Mouse (Mus musculus) CH12.LX (cell line): ENCODE results near the gene Msx1. TPM values are rescaled to one million over a fixed set of nuclear protein-coding genes. Genes with fewer than 3 reads are reported as not detected.

Source experiments
- DNase-seq: peaks from one replicate; pipeline ENCODE4 v3.0.0-alpha.2; 2013; ENCODE audit errors: extremely low read depth
- H3K27ac ChIP-seq: 2 replicates; pipeline ENCODE4 v1.5.1; 2012; ENCODE audit warnings: low read depth, mild to moderate bottlenecking, control low read depth, moderate library complexity; ENCODE audit not compliant: insufficient read depth
- H3K27me3 ChIP-seq: replicated peaks from 2 replicates; pipeline ENCODE3; 2012; ENCODE audit warnings: inconsistent platforms
- H3K36me3 ChIP-seq, 2 experiments: replicated peaks in 1 of 2; 2 replicates each; pipeline versions ENCODE3 to v1.6.1; 2012; ENCODE audit warnings: inconsistent platforms in 1 of 2, low read length in 1 of 2, mild to moderate bottlenecking in 1 of 2, mixed read lengths in 1 of 2, moderate library complexity in 1 of 2; ENCODE audit not compliant: control insufficient read depth in 1 of 2, insufficient read depth in 1 of 2
- H3K4me1 ChIP-seq, 2 experiments: 2 replicates each; pipeline ENCODE4 v1.6.1; 2012; ENCODE audit warnings: inconsistent platforms in 1 of 2, moderate library complexity in 1 of 2; ENCODE audit not compliant: insufficient read depth in 2 of 2, control insufficient read depth in 1 of 2
- H3K4me2 ChIP-seq: 2 replicates; pipeline ENCODE4 v1.6.1; 2012; ENCODE audit warnings: low read depth, mild to moderate bottlenecking, control low read depth; ENCODE audit not compliant: poor library complexity, insufficient read depth, severe bottlenecking
- H3K4me3 ChIP-seq, 3 experiments: fragments of 150-350 bp in 1 of 3; sonication (generic) in 1 of 3; replicated peaks in 1 of 3; 2 replicates each; pipeline versions ENCODE3 to v1.5.1; 2011 to 2012; ENCODE audit warnings: low read depth in 2 of 3, low read length in 2 of 3, mild to moderate bottlenecking in 2 of 3, moderate library complexity in 2 of 3, control low read depth in 1 of 3, improper control_type of control experiment in 1 of 3, inconsistent platforms in 1 of 3, mixed read lengths in 1 of 3; ENCODE audit not compliant: poor library complexity in 1 of 3
- H3K79me2 ChIP-seq: replicated peaks from 2 replicates; pipeline ENCODE4 v1.6.1; 2012; ENCODE audit warnings: mild to moderate bottlenecking, moderate library complexity; ENCODE audit not compliant: control insufficient read depth, poor library complexity, insufficient read depth, severe bottlenecking; ENCODE audit errors: extremely low read depth
- H3K9ac ChIP-seq: 2 replicates; pipeline ENCODE4 v1.6.1; 2012; ENCODE audit warnings: low read depth, mild to moderate bottlenecking, control low read depth, moderate library complexity; ENCODE audit not compliant: insufficient read depth
- H3K9me3 ChIP-seq: replicated peaks from 2 replicates; pipeline ENCODE3; 2012; ENCODE audit warnings: low read length, inconsistent platforms, mixed read lengths
- BHLHE40 ChIP-seq: IDR thresholded peaks from 2 replicates; pipeline ENCODE4 v1.6.1; 2011; ENCODE audit warnings: mild to moderate bottlenecking, low read depth, low read length, improper control_type of control experiment
- CHD2 ChIP-seq: IDR thresholded peaks from 2 replicates; pipeline ENCODE4 v1.6.1; 2011; ENCODE audit warnings: low read length, improper control_type of control experiment
- CTCF ChIP-seq, 2 experiments: IDR thresholded peaks in 1 of 2; conservative IDR thresholded peaks in 1 of 2; 2 replicates each; pipeline ENCODE4 v1.5.1; 2011 to 2012; ENCODE audit warnings: low read depth in 2 of 2, low read length in 2 of 2, improper control_type of control experiment in 1 of 2, inconsistent platforms in 1 of 2, mild to moderate bottlenecking in 1 of 2, moderate library complexity in 1 of 2
- E2F4 ChIP-seq: IDR thresholded peaks from 2 replicates; pipeline ENCODE4 v1.6.1; 2011; ENCODE audit warnings: low read depth, low read length, improper control_type of control experiment; ENCODE audit not compliant: insufficient replicate concordance
- ELF1 ChIP-seq: IDR thresholded peaks from 2 replicates; pipeline ENCODE4 v1.6.1; 2014; ENCODE audit warnings: low read depth, mild to moderate bottlenecking, inconsistent platforms, low read length, improper control_type of control experiment
- GABPA ChIP-seq: IDR thresholded peaks from 2 replicates; pipeline ENCODE4 v1.6.1; 2012; ENCODE audit warnings: low read depth, low read length, improper control_type of control experiment, inconsistent platforms; ENCODE audit not compliant: insufficient replicate concordance
- HCFC1 ChIP-seq: IDR thresholded peaks from 2 replicates; pipeline ENCODE4 v1.6.1; 2012; ENCODE audit warnings: low read depth, mild to moderate bottlenecking, inconsistent platforms, low read length, improper control_type of control experiment
- IRF4 ChIP-seq: IDR thresholded peaks from 2 replicates; pipeline ENCODE4 v1.6.1; 2014; ENCODE audit warnings: low read depth, mild to moderate bottlenecking, inconsistent platforms, low read length, improper control_type of control experiment
- JUN ChIP-seq: IDR thresholded peaks from 2 replicates; pipeline ENCODE4 v1.6.1; 2011; ENCODE audit warnings: low read depth, mild to moderate bottlenecking, low read length, improper control_type of control experiment, moderate library complexity; ENCODE audit not compliant: insufficient read depth
- JUND ChIP-seq: conservative IDR thresholded peaks from 2 replicates; pipeline ENCODE4 v1.6.1; 2011; ENCODE audit warnings: low read depth, low read length, improper control_type of control experiment
- MAX ChIP-seq: IDR thresholded peaks from 2 replicates; pipeline ENCODE4 v1.6.1; 2011; ENCODE audit warnings: low read length, improper control_type of control experiment
- MAZ ChIP-seq: IDR thresholded peaks from 2 replicates; pipeline ENCODE4 v1.6.1; 2012; ENCODE audit warnings: low read depth, mild to moderate bottlenecking, inconsistent platforms, low read length, improper control_type of control experiment, moderate library complexity
- PAX5 ChIP-seq: IDR thresholded peaks from 2 replicates; pipeline ENCODE4 v1.6.1; 2012; ENCODE audit warnings: low read length, inconsistent platforms, mixed read lengths
- POLR2AphosphoS2 ChIP-seq: IDR thresholded peaks from 2 replicates; pipeline ENCODE4 v1.6.1; 2011; ENCODE audit warnings: low read depth, low read length, improper control_type of control experiment
- SIN3A ChIP-seq: IDR thresholded peaks from 2 replicates; pipeline ENCODE4 v1.6.1; 2012; ENCODE audit warnings: low read length, improper control_type of control experiment, inconsistent platforms
- SMC3 ChIP-seq: IDR thresholded peaks from 2 replicates; pipeline ENCODE4 v1.6.1; 2011; ENCODE audit warnings: low read depth, low read length, improper control_type of control experiment
- TCF12 ChIP-seq: IDR thresholded peaks from 2 replicates; pipeline ENCODE4 v1.6.1; 2014; ENCODE audit warnings: low read depth, mild to moderate bottlenecking, inconsistent platforms, low read length, improper control_type of control experiment
- UBTF ChIP-seq: IDR thresholded peaks from 2 replicates; pipeline ENCODE4 v1.6.1; 2012; ENCODE audit warnings: low read depth, mild to moderate bottlenecking, inconsistent platforms, low read length, improper control_type of control experiment, moderate library complexity
- USF1 ChIP-seq: IDR thresholded peaks from 2 replicates; pipeline ENCODE4 v1.6.1; 2014; ENCODE audit warnings: low read depth, mild to moderate bottlenecking, inconsistent platforms, low read length, improper control_type of control experiment
- USF2 ChIP-seq: conservative IDR thresholded peaks from 2 replicates; pipeline ENCODE4 v1.6.1; 2011; ENCODE audit warnings: low read depth, low read length, improper control_type of control experiment
- ZMIZ1 ChIP-seq: IDR thresholded peaks from 2 replicates; pipeline ENCODE4 v1.6.1; 2012; ENCODE audit warnings: low read depth, mild to moderate bottlenecking, inconsistent platforms, low read length, improper control_type of control experiment
- ZNF384 ChIP-seq: IDR thresholded peaks from 2 replicates; pipeline ENCODE4 v1.6.1; 2012; ENCODE audit warnings: low read depth, low read length, improper control_type of control experiment, inconsistent platforms
- dilution Hi-C: fragments of 300-500 bp; cut with MboI; formaldehyde crosslinking; loops from 2 replicates; pipeline ENCODE4 v1.14.3; 2020; ENCODE audit warnings: low sequenced_read_pairs; ENCODE audit not compliant: extremely low pct_unique_long_range_greater_than_20kb, extremely low pct_ligation_motif_present
- in situ Hi-C: fragments of 300-500 bp; cut with MboI; formaldehyde crosslinking; loops from 3 replicates; pipeline ENCODE4 v1.14.3; 2019; ENCODE audit warnings: low sequenced_read_pairs, low pct_ligation_motif_present, low pct_unique_long_range_greater_than_20kb, mixed read lengths
- polyA plus RNA-seq: library from polyadenylated mRNA; unstranded; fragments of >175 nt; gene quantifications from 2 replicates; pipeline ENCODE4 v1.2.1, GENCODE M21; 2012; ENCODE audit warnings: low read depth; ENCODE audit not compliant: insufficient read length
- total RNA-seq, 2 experiments: library from RNA; depleted of rRNA; stranded (reverse); fragments of 300-350 nt in 1 of 2; fragments of >200 nt in 1 of 2; gene quantifications; 2 replicates each; pipeline ENCODE4 v1.2.3; 2012 to 2014

The Msx1 gene
- total and polyA plus RNA-seq, 3 experiments = not detected

GRCm38 (mm10) chr5:37805291-37805690, 19.1 kb downstream of the Msx1 start:
- H3K4me1 ChIP-seq = no peaks in the 10 kb centered on the region
- no peak overlapping the region for H3K27ac ChIP-seq
- H3K9ac ChIP-seq = no peak overlapping the region
- no peaks in the 10 kb centered on the region for H3K79me2 ChIP-seq
- H3K27me3 ChIP-seq = peaks cover 39% of the 10 kb centered on the region
- no peak overlapping the region for H3K4me2 ChIP-seq
- no peak for TF ChIP-seq HCFC1
- TF ChIP-seq USF1 = no peak
- no peak for TF ChIP-seq ELF1
- TF ChIP-seq SMC3 = no peak
- TF ChIP-seq POLR2AphosphoS2 = no peak
- no peak for TF ChIP-seq BHLHE40
- no peak for TF ChIP-seq CTCF (conservative IDR thresholded peaks at IDR 0.05 in 1 of 2, IDR thresholded peaks at IDR 0.05 in 1 of 2; ENCODE audit: low read depth in 2 of 2, low read length in 2 of 2)
- TF ChIP-seq UBTF = no peak
- TF ChIP-seq JUN = no peak
- no peak for TF ChIP-seq IRF4
- TF ChIP-seq MAX = no peak
- TF ChIP-seq SIN3A = no peak
- H3K4me3 ChIP-seq = no peak overlapping the region
- no peaks in the 10 kb centered on the region for H3K36me3 ChIP-seq
- dilution Hi-C loops = no loop called here
- H3K9me3 ChIP-seq = no peaks in the 10 kb centered on the region
- in situ Hi-C loops = no loop called here
- no peak for DNase-seq

GRCm38 (mm10) chr5:37804512-37805118, 19.8 kb downstream of the Msx1 start:
- no peaks in the 10 kb centered on the region for H3K9me3 ChIP-seq
- peaks cover 40% of the 10 kb centered on the region for H3K27me3 ChIP-seq
- dilution Hi-C loops (no loop called here), in situ Hi-C loops (no loop called here)
- no peak overlapping the region for H3K27ac ChIP-seq
- no peak for DNase-seq
- no peaks in the 10 kb centered on the region for H3K4me1 ChIP-seq
- TF ChIP-seq ZMIZ1 (no peak), ZNF384 (no peak), JUND (no peak), CHD2 (no peak), USF2 (no peak), USF1 (no peak), E2F4 (no peak), GABPA (no peak), MAZ (no peak), TCF12 (no peak), POLR2AphosphoS2 (no peak), PAX5 (no peak)
- H3K4me2 ChIP-seq = no peak overlapping the region
- no peak overlapping the region for H3K4me3 ChIP-seq
- H3K79me2 ChIP-seq = no peaks in the 10 kb centered on the region
- no peaks in the 10 kb centered on the region for H3K36me3 ChIP-seq
- H3K9ac ChIP-seq = no peak overlapping the region
